Mouse (Mus musculus) G1E (cell line): ENCODE data around the gene Scfd2.

Source experiments
- CTCF ChIP-seq: IDR thresholded peaks from 2 replicates; pipeline ENCODE4 v1.5.1; 2012; ENCODE audit warnings: low read depth, low read length, inconsistent platforms, mixed read lengths
- GATA1 ChIP-seq: IDR thresholded peaks from 2 replicates; pipeline ENCODE4 v1.6.1; 2012; ENCODE audit warnings: borderline replicate concordance, low read length, inconsistent platforms, mixed read lengths
- TAL1 ChIP-seq: conservative IDR thresholded peaks from 2 replicates; pipeline ENCODE4 v1.6.1; 2012; ENCODE audit warnings: low read depth, low read length, inconsistent platforms, mixed read lengths

DNA sequence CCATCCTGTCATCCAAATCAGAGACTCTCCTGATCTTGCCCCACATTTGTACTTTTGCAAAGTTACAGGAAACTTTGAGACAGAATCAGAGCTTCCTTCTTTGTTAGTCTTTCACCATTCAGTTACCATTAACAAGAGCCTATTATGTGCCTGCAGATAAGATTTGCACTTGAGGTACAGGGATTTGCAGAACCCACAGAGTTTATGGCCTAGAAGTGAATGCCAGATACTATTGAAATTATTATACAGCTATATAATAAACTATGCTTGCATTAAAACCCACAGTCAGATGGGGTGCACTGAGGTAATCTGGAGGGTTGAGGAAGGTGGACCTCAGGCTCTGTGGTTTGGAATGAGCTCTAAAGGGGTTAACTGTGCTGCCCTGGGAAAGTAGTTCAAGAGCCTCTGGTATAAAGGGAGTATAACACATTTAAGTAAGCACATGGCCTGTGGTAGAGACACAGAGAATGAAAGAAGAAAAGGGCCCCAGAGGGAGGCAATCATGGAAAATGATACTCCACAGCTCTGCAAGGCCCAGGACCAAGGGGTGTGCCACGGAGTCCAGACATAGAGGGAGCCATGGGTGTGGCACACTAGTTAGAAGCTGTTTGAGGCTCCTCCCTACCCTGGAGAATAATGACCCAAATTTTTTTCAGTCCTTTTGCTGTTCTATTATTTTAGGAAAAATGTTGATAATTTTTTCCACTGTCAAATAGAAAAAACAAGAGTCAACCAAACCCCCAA lies 144.2 kb downstream of the Scfd2 start:
- no peak for TF ChIP-seq CTCF
- TF ChIP-seq GATA1: no peak
- no peak for TF ChIP-seq TAL1
